Mouse (Mus musculus): ENCODE results near the gene Odf3b.

Gene Odf3b

DNA sequence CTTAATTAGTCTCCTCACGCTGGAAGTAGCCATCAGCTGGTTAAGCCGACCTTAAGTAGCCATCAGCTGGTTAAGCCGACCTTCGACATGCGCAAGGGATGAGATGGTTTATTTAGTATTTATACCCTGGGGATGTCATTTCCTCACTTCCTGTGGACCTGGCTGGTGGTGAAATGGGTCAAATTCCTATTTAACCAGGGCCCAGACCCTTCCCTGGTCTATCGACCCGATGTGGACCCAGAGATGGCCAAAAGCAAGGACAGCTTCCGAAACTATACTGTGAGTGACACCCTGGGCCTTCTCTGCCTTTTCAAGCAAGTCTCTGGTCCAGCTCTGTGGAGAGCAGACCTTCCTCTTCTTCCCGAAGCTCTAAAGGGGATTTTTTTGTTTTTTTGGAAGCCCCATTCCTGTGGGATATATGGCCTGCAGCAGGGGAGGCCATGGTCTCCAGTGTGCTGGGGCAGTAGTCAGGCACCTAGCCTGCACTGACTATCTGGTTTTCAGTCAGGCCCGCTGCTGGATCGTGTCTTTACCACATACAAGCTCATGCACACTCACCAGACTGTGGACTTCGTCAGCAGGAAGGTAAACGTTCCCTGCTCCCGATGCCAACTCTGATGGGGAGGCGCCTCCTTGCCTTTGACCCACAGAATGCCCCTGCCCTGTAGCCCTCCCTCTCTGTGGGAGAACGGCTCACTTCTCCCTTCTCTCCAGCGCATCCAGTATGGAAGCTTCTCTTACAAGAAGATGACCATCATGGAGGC is 44.1 kb downstream of the Odf3b start:
- no peak for DNase-seq

DNA sequence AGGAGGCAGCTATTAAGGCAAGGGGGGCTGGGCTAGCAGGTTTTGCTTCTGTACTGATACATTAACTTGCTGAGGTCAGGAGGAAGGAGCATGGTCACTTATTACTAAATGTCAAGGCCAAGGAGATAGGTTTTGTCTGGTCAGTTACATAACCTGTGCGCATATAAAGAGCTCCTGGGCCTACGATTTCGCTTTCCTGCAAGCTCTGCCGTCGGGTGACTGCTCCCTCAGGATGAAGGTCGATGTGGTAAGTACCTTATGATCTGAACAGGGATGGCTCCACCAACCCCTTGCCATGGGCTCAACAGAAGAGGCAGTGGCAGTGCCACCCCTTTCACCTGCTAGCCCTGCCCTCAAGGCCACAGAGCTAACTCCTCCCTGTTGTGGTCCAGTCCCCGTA is 44.8 kb downstream of the Odf3b start, which contains the start of gene Miox:
Miox (plus strand) TSS at position 128 of the 400 bp plus-strand sequence.
- no peak for DNase-seq

Data from cerebellum, postnatal 36 days (tissue).